Mouse (Mus musculus) olfactory bulb, adult 2 months (tissue): Measurements from ENCODE around the gene Sox5.

Source experiments
- CTCF ChIP-seq: fragments of 200-500 bp; IDR thresholded peaks from 2 replicates; pipeline ENCODE4 v1.5.1; 2012; ENCODE audit warnings: low read depth, mild to moderate bottlenecking, low read length, moderate library complexity; ENCODE audit not compliant: insufficient read depth
- POLR2A ChIP-seq: fragments of 200-500 bp; IDR thresholded peaks from 2 replicates; pipeline ENCODE4 v1.6.1; 2012; ENCODE audit warnings: mild to moderate bottlenecking, low read depth, low read length, moderate library complexity; ENCODE audit not compliant: insufficient read depth

DNA sequence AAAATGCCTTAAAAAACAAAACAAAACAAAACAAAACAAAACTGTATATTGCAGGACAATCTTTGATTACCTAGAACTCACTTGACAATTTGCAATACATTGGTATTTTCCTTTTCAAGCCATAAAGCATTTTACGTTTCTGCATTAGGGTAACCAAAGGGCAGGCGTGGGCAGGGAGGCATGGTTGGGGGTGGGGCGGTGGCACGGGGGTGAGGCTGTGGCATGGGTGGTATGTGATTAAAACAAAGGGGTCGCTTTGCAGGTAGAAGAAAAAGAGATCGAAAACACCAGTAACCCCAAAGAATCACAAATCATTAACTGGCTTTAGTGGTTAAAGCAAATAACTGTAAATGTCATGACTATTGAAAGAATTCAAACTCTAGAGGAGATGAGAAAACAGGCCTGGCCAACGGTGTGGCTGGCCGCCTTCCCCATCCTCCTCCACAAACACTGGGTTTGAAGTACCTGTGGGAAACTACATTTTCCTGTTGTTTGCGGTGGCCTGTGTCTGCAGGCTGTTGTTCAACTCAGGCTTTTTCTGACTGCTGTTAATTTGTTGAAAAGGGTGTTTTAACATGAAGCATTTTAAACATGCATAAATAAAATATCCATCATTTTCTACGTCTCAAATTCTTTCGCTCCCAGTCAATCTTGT lies 289.9 kb downstream of the Sox5 start:
- no peak for TF ChIP-seq CTCF
- no peak for TF ChIP-seq POLR2A
